8 mouse cellular contexts compared by ENCODE assay signal in genomic region chr11:84879007-84879771, GRCm38 (mm10). TPM values are rescaled to one million over a fixed set of nuclear protein-coding genes. Genes with fewer than 3 reads are reported as not detected.
DNase-seq lines count a peak whose midpoint lies in the region; ATAC-seq and TF ChIP-seq lines count a peak whose summit lies in the region.

No protein-coding gene starts in this region.

- H3K4me1 ChIP-seq in lung, embryonic 14.5 days (ENCODE audit: insufficient read depth) = peaks cover 5% of the 10 kb centered on the region; the same call in 1 of the 2 replicates
- no peaks in the 10 kb centered on the region for H3K4me1 ChIP-seq in brown adipose tissue, adult 24 weeks (ENCODE audit: control insufficient read depth, insufficient read depth, insufficient read length, low read length)
- H3K4me1 ChIP-seq in intestine, embryonic 16.5 days (ENCODE audit: control insufficient read depth, insufficient read depth, low read length) = peaks cover 11% of the 10 kb centered on the region
- H3K4me1 ChIP-seq in olfactory bulb, adult 2 months (ENCODE audit: control insufficient read depth, insufficient read depth, low read length) = peaks cover 3% of the 10 kb centered on the region; the same call in 1 of the 2 replicates

- TF ChIP-seq CTCF in lung, embryonic 14.5 days (IDR thresholded peaks at IDR 0.05; ENCODE audit: low read depth) = no peak
- TF ChIP-seq CTCF in olfactory bulb, adult 2 months (IDR thresholded peaks at IDR 0.05; ENCODE audit: insufficient read depth, low read depth, low read length) = no peak

- peak overlapping the region; percentile 94 for H3K27ac ChIP-seq in lung, embryonic 14.5 days (ENCODE audit: low read depth)
- H3K27ac ChIP-seq in brown adipose tissue, adult 24 weeks (replicated peaks; ENCODE audit: low read depth, low read length) = peak overlapping the region; percentile 61
- H3K27ac ChIP-seq in intestine, embryonic 16.5 days (ENCODE audit: low read length) = peak overlapping the region; percentile 97
- H3K27ac ChIP-seq in olfactory bulb, adult 2 months (ENCODE audit: insufficient read depth, low read depth, low read length) = no peak overlapping the region

- H3K9me3 ChIP-seq in lung, embryonic 14.5 days (ENCODE audit: low read depth, low read length) = no peaks in the 10 kb centered on the region
- H3K9me3 ChIP-seq in intestine, embryonic 16.5 days (ENCODE audit: control insufficient read depth, low read length) = no peaks in the 10 kb centered on the region

- DNase-seq in lung, embryonic 14.5 days = no peak
- no peak for DNase-seq in lung, postnatal 25 days (ENCODE audit: low spot score)
- DNase-seq in frontal cortex, adult 2 months (ENCODE audit: extremely low spot score in 1 of 2, low spot score in 1 of 2) = no peak
- DNase-seq in thymus, postnatal 4 days = no peak
- no peak for DNase-seq in lung, postnatal 10 days

- WGBS in lung, embryonic 14.5 days = 17% methylated on average over 7 of the region's 7 CpGs
- WGBS in intestine, embryonic 16.5 days = 21% methylated on average over 6 of the region's 7 CpGs
- 21% methylated on average over 6 of the region's 7 CpGs for WGBS in olfactory bulb, adult 2 months

- peak overlapping the region; percentile 86 for H3K9ac ChIP-seq in lung, embryonic 14.5 days
- H3K9ac ChIP-seq in intestine, embryonic 16.5 days (ENCODE audit: low read depth, low read length) = peak overlapping the region; percentile 90

- peak overlapping the region; percentile 92 for H3K4me2 ChIP-seq in lung, embryonic 14.5 days
- peak overlapping the region; percentile 91 for H3K4me2 ChIP-seq in intestine, embryonic 16.5 days (ENCODE audit: low read depth, low read length)

- H3K36me3 ChIP-seq in lung, embryonic 14.5 days (ENCODE audit: insufficient read depth) = peaks cover 21% of the 10 kb centered on the region; the same call in 1 of the 2 replicates
- no peaks in the 10 kb centered on the region for H3K36me3 ChIP-seq in intestine, embryonic 16.5 days (ENCODE audit: control insufficient read depth, insufficient read depth, low read length)

- no peaks in the 10 kb centered on the region for H3K27me3 ChIP-seq in lung, embryonic 14.5 days (ENCODE audit: insufficient read depth, low read length)
- no peaks in the 10 kb centered on the region for H3K27me3 ChIP-seq in intestine, embryonic 16.5 days (replicated peaks; ENCODE audit: control insufficient read depth, insufficient read depth, low read length)

- ATAC-seq in lung, embryonic 14.5 days (ENCODE audit: insufficient read depth) = no peak
- no peak for ATAC-seq in intestine, embryonic 16.5 days

- H3K4me3 ChIP-seq in lung, embryonic 14.5 days (ENCODE audit: low read depth, low read length) = peak overlapping the region; percentile 87
- peak overlapping the region; percentile 99 for H3K4me3 ChIP-seq in brown adipose tissue, adult 24 weeks (ENCODE audit: insufficient read depth, low read depth, low read length)
- peak overlapping the region; percentile 90 for H3K4me3 ChIP-seq in intestine, embryonic 16.5 days (ENCODE audit: low read length)
- peak overlapping the region; percentile 58 for H3K4me3 ChIP-seq in olfactory bulb, adult 2 months (ENCODE audit: insufficient read depth, low read depth, low read length)

- no peak for TF ChIP-seq POLR2A in olfactory bulb, adult 2 months (IDR thresholded peaks at IDR 0.05; ENCODE audit: insufficient read depth, low read depth, low read length)

RNA-seq across cellular contexts. Expression of gene Myo19, which starts 0.8 kb away (rescaled TPM):
- 11.7 and 12.6 TPM in 2 replicates for polyA plus RNA-seq in lung, embryonic 14.5 days (2014; fragmentation: Nextera tagmentation; extraction: Ambion mirVana)
- 3.5 and 3.6 TPM in 2 replicates for polyA plus RNA-seq in brown adipose tissue, adult 24 weeks (2012; ENCODE audit: insufficient read depth, insufficient read length, missing spikeins)
- polyA plus RNA-seq in intestine, embryonic 16.5 days (2015; fragmentation: Nextera tagmentation; extraction: Ambion mirVana) = 7.5 and 7.8 TPM in 2 replicates
- polyA plus RNA-seq in olfactory bulb, adult 2 months (2012; ENCODE audit: insufficient read depth, insufficient read length, low replicate concordance, missing spikeins) = not detected in 2 replicates
- polyA plus RNA-seq in frontal cortex, adult 2 months (2012; rRNA removed) = 13.4 and 14.7 TPM in 2 replicates

RNA-seq across cellular contexts. Expression of gene Pigw, which starts 0.9 kb away (rescaled TPM):
- polyA plus RNA-seq in lung, embryonic 14.5 days (2014; fragmentation: Nextera tagmentation; extraction: Ambion mirVana) = 1.9 and 2.9 TPM in 2 replicates
- polyA plus RNA-seq in brown adipose tissue, adult 24 weeks (2012; ENCODE audit: insufficient read depth, insufficient read length, missing spikeins) = 3.5 and 4.7 TPM in 2 replicates
- polyA plus RNA-seq in intestine, embryonic 16.5 days (2015; fragmentation: Nextera tagmentation; extraction: Ambion mirVana) = 2.7 and 2.9 TPM in 2 replicates
- polyA plus RNA-seq in olfactory bulb, adult 2 months (2012; ENCODE audit: insufficient read depth, insufficient read length, low replicate concordance, missing spikeins) = not detected in 2 replicates
- polyA plus RNA-seq in frontal cortex, adult 2 months (2012; rRNA removed) = 4.1 and 4.7 TPM in 2 replicates

RNA-seq across cellular contexts. Expression of gene Ggnbp2, which starts 8.6 kb away (rescaled TPM):
- 63.7 and 64.2 TPM in 2 replicates for polyA plus RNA-seq in lung, embryonic 14.5 days (2014; fragmentation: Nextera tagmentation; extraction: Ambion mirVana)
- 60.0 and 66.9 TPM in 2 replicates for polyA plus RNA-seq in brown adipose tissue, adult 24 weeks (2012; ENCODE audit: insufficient read depth, insufficient read length, missing spikeins)
- 73.7 and 76.8 TPM in 2 replicates for polyA plus RNA-seq in intestine, embryonic 16.5 days (2015; fragmentation: Nextera tagmentation; extraction: Ambion mirVana)
- 522 TPM in 1 of 2 replicates, not detected in the other for polyA plus RNA-seq in olfactory bulb, adult 2 months (2012; ENCODE audit: insufficient read depth, insufficient read length, low replicate concordance, missing spikeins)
- 109 and 119 TPM in 2 replicates for polyA plus RNA-seq in frontal cortex, adult 2 months (2012; rRNA removed)

RNA-seq across cellular contexts. Expression of gene Znhit3, which starts 37.0 kb away (rescaled TPM):
- 57.3 and 61.4 TPM in 2 replicates for polyA plus RNA-seq in lung, embryonic 14.5 days (2014; fragmentation: Nextera tagmentation; extraction: Ambion mirVana)
- 18.5 and 22.0 TPM in 2 replicates for polyA plus RNA-seq in brown adipose tissue, adult 24 weeks (2012; ENCODE audit: insufficient read depth, insufficient read length, missing spikeins)
- 43.6 and 49.6 TPM in 2 replicates for polyA plus RNA-seq in intestine, embryonic 16.5 days (2015; fragmentation: Nextera tagmentation; extraction: Ambion mirVana)
- not detected in 2 replicates for polyA plus RNA-seq in olfactory bulb, adult 2 months (2012; ENCODE audit: insufficient read depth, insufficient read length, low replicate concordance, missing spikeins)
- polyA plus RNA-seq in frontal cortex, adult 2 months (2012; rRNA removed) = 37.8 and 47.5 TPM in 2 replicates

RNA-seq across cellular contexts. Expression of gene Dhrs11, which starts 50.4 kb away (rescaled TPM):
- 11.1 and 11.4 TPM in 2 replicates for polyA plus RNA-seq in lung, embryonic 14.5 days (2014; fragmentation: Nextera tagmentation; extraction: Ambion mirVana)
- 18.6 and 22.3 TPM in 2 replicates for polyA plus RNA-seq in brown adipose tissue, adult 24 weeks (2012; ENCODE audit: insufficient read depth, insufficient read length, missing spikeins)
- polyA plus RNA-seq in intestine, embryonic 16.5 days (2015; fragmentation: Nextera tagmentation; extraction: Ambion mirVana) = 105 and 126 TPM in 2 replicates
- not detected in 2 replicates for polyA plus RNA-seq in olfactory bulb, adult 2 months (2012; ENCODE audit: insufficient read depth, insufficient read length, low replicate concordance, missing spikeins)
- 12.2 and 12.5 TPM in 2 replicates for polyA plus RNA-seq in frontal cortex, adult 2 months (2012; rRNA removed)
